Mouse (Mus musculus) MEL (cell line): ENCODE data around the gene Olfr1124.
"Not testable (repeated sequence)": the region's sequence is repeated elsewhere in the genome, so short reads cannot be mapped to it uniquely, and the experiment has no call there.

ENCODE experiments used
- CTCF ChIP-seq, 3 experiments: IDR thresholded peaks in 2 of 3; conservative IDR thresholded peaks in 1 of 3; 2 replicates each; pipeline ENCODE4 v1.5.1; 2011 to 2012; ENCODE audit warnings: low read length in 3 of 3, low read depth in 2 of 3, mild to moderate bottlenecking in 2 of 3, improper control_type of control experiment in 1 of 3, inconsistent platforms in 1 of 3, mixed read lengths in 1 of 3, moderate library complexity in 1 of 3; ENCODE audit not compliant: control insufficient read depth in 1 of 3, insufficient read depth in 1 of 3, poor library complexity in 1 of 3, severe bottlenecking in 1 of 3
- E2F4 ChIP-seq: IDR thresholded peaks from 2 replicates; pipeline ENCODE4 v1.6.1; 2011; ENCODE audit warnings: low read depth, low read length, improper control_type of control experiment, borderline replicate concordance
- EP300 ChIP-seq, 2 experiments: IDR thresholded peaks; 2 replicates each; pipeline ENCODE4 v1.6.1; 2011; ENCODE audit warnings: improper control_type of control experiment in 2 of 2, low read length in 2 of 2, low read depth in 1 of 2, mild to moderate bottlenecking in 1 of 2
- GATA1 ChIP-seq: IDR thresholded peaks from 2 replicates; pipeline ENCODE4 v1.6.1; 2011; ENCODE audit warnings: low read depth, low read length, improper control_type of control experiment
- MAX ChIP-seq: IDR thresholded peaks from 2 replicates; pipeline ENCODE4 v1.6.1; 2011; ENCODE audit warnings: low read length, improper control_type of control experiment
- NRF1 ChIP-seq: IDR thresholded peaks from 2 replicates; pipeline ENCODE4 v1.6.1; 2014; ENCODE audit warnings: low read depth, mild to moderate bottlenecking, inconsistent platforms, low read length, improper control_type of control experiment, moderate library complexity; ENCODE audit not compliant: poor library complexity, insufficient read depth, severe bottlenecking
- POLR2A ChIP-seq, 2 experiments: IDR thresholded peaks; 2 replicates each; pipeline ENCODE4 v1.6.1; 2011 to 2012; ENCODE audit warnings: low read length in 2 of 2, mild to moderate bottlenecking in 2 of 2, control low read depth in 1 of 2, improper control_type of control experiment in 1 of 2, low read depth in 1 of 2, moderate library complexity in 1 of 2; ENCODE audit not compliant: control insufficient read depth in 1 of 2, insufficient read depth in 1 of 2, poor library complexity in 1 of 2
- TAL1 ChIP-seq: IDR thresholded peaks from 2 replicates; pipeline ENCODE4 v1.6.1; 2012; ENCODE audit warnings: mild to moderate bottlenecking, inconsistent platforms, low read length, moderate library complexity, mixed read lengths

GRCm38 (mm10) chr2:87393605-87394004 lies 36.5 kb upstream of the Olfr1124 start:
- not testable (repeated sequence) for TF ChIP-seq POLR2A (IDR thresholded peaks at IDR 0.05; ENCODE audit: control insufficient read depth in 1 of 2, insufficient read depth in 1 of 2, low read depth in 1 of 2, low read length in 2 of 2, poor library complexity in 1 of 2); E2F4; TAL1; NRF1; MAX; EP300 (IDR thresholded peaks at IDR 0.05; ENCODE audit: low read depth in 1 of 2, low read length in 2 of 2); GATA1; CTCF (IDR thresholded peaks at IDR 0.05 in 2 of 3, conservative IDR thresholded peaks at IDR 0.05 in 1 of 3; ENCODE audit: control insufficient read depth in 1 of 3, insufficient read depth in 1 of 3, low read depth in 2 of 3, low read length in 3 of 3, poor library complexity in 1 of 3, severe bottlenecking in 1 of 3)
